Mouse (Mus musculus) intestine, embryonic 14.5 days (tissue): ENCODE measurements at regions not wholly inside any gene's neighbourhood (a gene's known extent, or its start where the extent isn't known, plus 50 kb on each side); places are given as distances from the start of the nearest gene placed in this dataset.

ENCODE experiments used
- ATAC-seq: fragments of 200-750 bp; cut with Nextera tagmentation; replicated peaks from 2 replicates; pipeline ENCODE4 v1.8.0; 2017; ENCODE audit warnings: low read depth, moderate number of reproducible peaks, moderate TSS enrichment, moderate library complexity; ENCODE audit not compliant: low FRiP score, low TSS enrichment
- DNase-seq: peaks from one replicate; pipeline ENCODE4 v3.0.0-alpha.2; 2018; ENCODE audit warnings: low spot score
- H3K27ac ChIP-seq: fragments of 300-500 bp; sonication (generic); 2 replicates; pipeline ENCODE4 v1.5.1; 2014; ENCODE audit warnings: low read depth, mild to moderate bottlenecking, control low read depth
- H3K27me3 ChIP-seq: fragments of 300-500 bp; sonication (generic); replicated peaks from 2 replicates; pipeline ENCODE4 v1.6.1; 2014; ENCODE audit warnings: low read length, control low read depth; ENCODE audit not compliant: control insufficient read depth, insufficient read depth
- H3K36me3 ChIP-seq: fragments of 300-500 bp; sonication (generic); 2 replicates; pipeline ENCODE4 v1.6.1; 2014; ENCODE audit warnings: low read length, control low read depth; ENCODE audit not compliant: control insufficient read depth, insufficient read depth
- H3K4me1 ChIP-seq: fragments of 300-500 bp; sonication (generic); replicated peaks from 2 replicates; pipeline ENCODE4 v1.6.1; 2014; ENCODE audit warnings: low read length, control low read depth, mixed read lengths; ENCODE audit not compliant: control insufficient read depth, insufficient read depth
- H3K4me2 ChIP-seq: fragments of 300-500 bp; sonication (generic); 2 replicates; pipeline ENCODE4 v1.6.1; 2014; ENCODE audit warnings: low read length
- H3K4me3 ChIP-seq: fragments of 300-500 bp; sonication (generic); 2 replicates; pipeline ENCODE4 v1.5.1; 2014; ENCODE audit warnings: low read depth, low read length, control low read depth, mixed read lengths
- H3K9ac ChIP-seq: fragments of 300-500 bp; sonication (generic); 2 replicates; pipeline ENCODE4 v1.6.1; 2014; ENCODE audit warnings: mild to moderate bottlenecking, low read length
- H3K9me3 ChIP-seq: fragments of 300-500 bp; sonication (generic); 2 replicates; pipeline ENCODE4 v1.6.1; 2016; ENCODE audit warnings: low read length, control low read depth; ENCODE audit not compliant: control insufficient read depth
- WGBS: fragments of 180-500 bp; shearing (Covaris S2); extraction: QIAGEN DNeasy Blood & Tissue Kit; methylation state at CpG from one replicate; pipeline ENCODE4 v1.1.7; 2014; 5-methylcytosine and 5-hydroxymethylcytosine counted together

DNA sequence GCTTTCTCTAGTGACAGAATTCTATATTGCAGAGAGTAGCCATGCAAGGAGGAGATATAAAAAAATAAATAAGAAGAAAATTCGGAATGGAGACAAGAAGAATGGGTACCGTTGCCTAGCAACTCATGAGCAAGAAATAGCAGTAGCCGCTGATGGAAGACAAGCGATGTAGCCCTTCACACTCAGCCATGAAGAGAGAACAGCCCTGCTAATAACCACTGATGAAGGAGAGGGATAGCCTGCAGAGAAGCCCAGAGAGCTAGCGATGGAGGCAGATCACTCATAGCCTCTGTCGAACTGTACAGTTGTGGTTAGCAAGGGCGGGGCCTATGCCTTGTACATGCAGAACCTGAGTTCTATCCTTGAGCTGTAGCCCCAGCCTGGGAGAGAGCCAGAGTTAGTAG lies 118.4 kb upstream of the S1pr3 start:
- 81% methylated on average over 7 of the region's 7 CpGs for WGBS
- H3K36me3 ChIP-seq = no peaks in the 10 kb centered on the region
- no peak overlapping the region for H3K4me3 ChIP-seq
- no peak overlapping the region for H3K4me2 ChIP-seq
- no peaks in the 10 kb centered on the region for H3K9me3 ChIP-seq
- H3K27me3 ChIP-seq = no peaks in the 10 kb centered on the region
- no peak for ATAC-seq
- no peak overlapping the region for H3K27ac ChIP-seq
- H3K9ac ChIP-seq = no peak overlapping the region
- no peak for DNase-seq
- no peaks in the 10 kb centered on the region for H3K4me1 ChIP-seq

DNA sequence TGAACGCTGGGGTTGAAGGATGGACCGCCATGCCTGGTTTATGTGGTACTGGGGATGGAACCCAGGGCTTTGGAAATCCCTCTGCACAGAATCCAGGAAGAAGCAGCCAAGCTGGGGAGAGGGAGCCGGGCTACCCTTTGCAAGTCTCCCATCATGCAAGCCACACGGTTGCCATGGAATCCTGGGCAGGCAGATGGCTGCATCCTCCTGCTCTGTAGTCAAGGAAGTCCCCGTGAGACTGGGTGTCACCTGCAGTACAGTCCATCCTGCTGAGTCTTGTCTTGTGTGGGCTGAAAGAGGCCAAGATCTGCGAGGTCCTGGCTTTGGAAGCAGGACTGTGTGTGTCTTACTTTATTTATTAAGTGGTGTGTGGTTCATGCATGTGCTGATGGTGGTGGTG lies 117.5 kb upstream of the S1pr3 start:
- Histone ChIP-seq H3K4me1 (peaks cover 1% of the 10 kb centered on the region), H3K4me2 (no peak overlapping the region), H3K4me3 (no peak overlapping the region), H3K9me3 (no peaks in the 10 kb centered on the region), H3K27me3 (no peaks in the 10 kb centered on the region), H3K27ac (no peak overlapping the region), H3K9ac (no peak overlapping the region), H3K36me3 (no peaks in the 10 kb centered on the region)
- ATAC-seq (no peak), DNase-seq (no peak)
- 77% methylated on average over 6 of the region's 6 CpGs for WGBS

DNA sequence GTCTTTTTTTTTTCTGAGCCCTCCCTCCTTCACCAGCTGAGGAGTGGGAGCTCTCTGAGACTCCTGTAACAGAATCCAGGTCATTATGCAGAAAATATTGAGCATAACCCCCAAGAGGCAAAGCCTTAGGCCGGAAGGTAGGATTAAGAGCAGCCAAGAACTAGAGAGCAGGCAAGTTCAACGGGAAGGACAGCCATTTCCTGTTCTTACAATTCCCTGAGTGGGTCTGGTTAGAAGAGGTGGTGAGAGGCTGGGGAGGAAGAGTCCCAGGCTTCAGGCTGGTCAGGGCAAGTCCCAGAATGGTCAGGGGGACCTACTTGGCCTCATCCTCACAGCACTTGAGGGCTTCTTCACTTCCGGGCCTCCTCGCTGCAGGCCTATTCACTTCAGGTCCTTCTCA lies 115.4 kb upstream of the S1pr3 start:
- DNase-seq (no peak), ATAC-seq (no peak)
- H3K9me3 ChIP-seq = no peaks in the 10 kb centered on the region
- H3K27me3 ChIP-seq = no peaks in the 10 kb centered on the region
- WGBS = 69% methylated on average over 4 of the region's 4 CpGs
- no peak overlapping the region for H3K9ac ChIP-seq
- H3K36me3 ChIP-seq = no peaks in the 10 kb centered on the region
- no peak overlapping the region for H3K4me2 ChIP-seq
- H3K4me1 ChIP-seq = peaks cover 11% of the 10 kb centered on the region
- H3K27ac ChIP-seq = no peak overlapping the region
- H3K4me3 ChIP-seq = no peak overlapping the region

DNA sequence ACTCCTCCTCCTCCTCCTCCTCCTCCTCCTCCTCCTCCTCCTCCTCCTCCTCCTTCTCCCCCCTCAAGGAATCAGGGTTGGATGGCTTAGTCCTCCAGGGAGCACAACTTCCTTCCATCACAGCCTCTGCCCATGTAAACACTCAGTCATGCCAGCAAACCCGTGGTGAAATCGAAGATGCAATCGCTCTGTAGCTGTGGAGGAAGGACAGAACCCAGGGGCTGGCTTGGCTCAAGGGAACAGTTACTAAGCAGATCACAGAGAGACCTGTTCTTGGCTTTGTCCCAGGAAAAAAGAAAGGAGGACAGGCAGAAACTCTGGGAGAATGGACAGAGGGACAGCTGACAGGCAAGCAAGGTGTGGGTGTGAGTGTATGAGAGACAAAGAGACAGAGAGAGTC lies 112.6 kb upstream of the S1pr3 start:
- Histone ChIP-seq H3K4me2 (no peak overlapping the region), H3K9ac (no peak overlapping the region), H3K9me3 (no peaks in the 10 kb centered on the region), H3K27ac (no peak overlapping the region), H3K27me3 (no peaks in the 10 kb centered on the region), H3K4me3 (no peak overlapping the region), H3K36me3 (no peaks in the 10 kb centered on the region), H3K4me1 (peaks cover 11% of the 10 kb centered on the region)
- DNase-seq (no peak), ATAC-seq (peak; percentile 40; the same call in 1 of the 2 replicates)
- 32% methylated on average over 3 of the region's 3 CpGs for WGBS

DNA sequence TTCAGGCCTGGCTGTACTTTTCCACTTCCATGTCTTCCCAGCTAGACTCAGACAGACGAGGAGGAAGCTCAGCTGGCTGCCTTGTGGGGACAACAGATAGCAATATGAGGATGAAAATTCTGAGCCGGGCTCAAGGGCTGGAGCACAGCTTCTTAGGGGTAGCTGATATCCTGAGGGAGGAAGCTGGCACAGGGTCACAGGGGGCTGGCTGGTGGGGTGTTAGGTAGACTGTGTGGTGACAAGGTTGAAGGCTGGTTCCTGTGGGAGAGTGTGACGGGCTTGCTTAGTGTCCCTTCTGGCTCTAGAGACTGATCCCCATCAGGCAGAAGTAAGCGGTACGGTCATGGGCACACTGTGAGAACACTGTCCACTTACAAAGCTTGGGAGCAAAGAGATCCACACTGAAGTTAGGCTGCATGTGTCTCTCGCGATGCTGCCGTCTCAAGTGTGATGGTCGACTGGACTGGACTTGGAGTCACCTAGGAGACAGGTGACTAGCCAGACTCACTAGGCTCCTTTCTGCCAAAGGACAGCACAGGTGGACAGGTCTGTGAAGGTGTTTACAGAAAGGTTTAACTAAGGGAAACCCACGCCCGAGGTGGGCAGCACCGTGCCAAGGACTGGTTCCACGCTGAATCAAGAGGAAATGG lies 111.1 kb upstream of the S1pr3 start:
- Histone ChIP-seq H3K27ac (no peak overlapping the region), H3K4me1 (peaks cover 11% of the 10 kb centered on the region), H3K27me3 (no peaks in the 10 kb centered on the region), H3K36me3 (no peaks in the 10 kb centered on the region), H3K4me2 (no peak overlapping the region), H3K4me3 (no peak overlapping the region), H3K9me3 (no peaks in the 10 kb centered on the region), H3K9ac (no peak overlapping the region)
- DNase-seq (no peak), ATAC-seq (no peak)
- WGBS = 91% methylated on average over 13 of the region's 13 CpGs

DNA sequence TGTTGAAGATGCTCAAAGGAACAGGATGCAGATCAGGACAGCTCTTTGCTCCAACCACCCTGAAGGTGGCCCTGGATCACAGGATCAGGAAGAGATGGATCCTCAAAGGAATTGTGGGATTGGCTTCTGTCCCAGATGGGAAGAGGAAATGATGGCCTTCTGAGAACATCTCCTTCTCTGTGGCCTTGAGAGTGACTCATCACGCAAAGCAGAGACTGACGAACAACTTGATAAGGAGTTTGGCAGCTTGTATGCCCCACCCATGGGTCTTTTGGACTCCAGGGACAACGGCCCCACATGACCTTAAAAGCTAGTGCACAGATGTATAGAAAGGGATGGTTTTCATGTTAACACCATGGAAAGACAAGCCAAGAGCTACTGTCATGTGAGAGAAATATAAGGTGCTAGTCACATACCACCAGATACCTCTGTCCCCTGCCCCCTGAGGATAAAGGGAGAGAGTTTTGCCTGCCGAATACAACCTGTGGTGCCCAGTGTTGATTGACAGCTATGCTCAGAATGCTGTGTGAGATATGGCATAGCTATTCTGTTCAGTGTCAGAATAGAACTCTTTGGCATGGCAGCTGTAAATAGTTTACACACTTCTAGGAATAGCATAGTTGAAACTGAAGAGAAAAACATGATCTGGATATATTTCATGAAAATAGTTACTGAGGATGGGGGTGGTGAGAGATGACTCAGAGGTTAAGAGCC lies 109.2 kb upstream of the S1pr3 start:
- no peak for DNase-seq
- no peak overlapping the region for H3K9ac ChIP-seq
- H3K36me3 ChIP-seq = no peaks in the 10 kb centered on the region
- H3K4me1 ChIP-seq = peaks cover 11% of the 10 kb centered on the region
- no peak for ATAC-seq
- H3K4me2 ChIP-seq = no peak overlapping the region
- no peak overlapping the region for H3K27ac ChIP-seq
- no peak overlapping the region for H3K4me3 ChIP-seq
- H3K27me3 ChIP-seq = no peaks in the 10 kb centered on the region
- no peaks in the 10 kb centered on the region for H3K9me3 ChIP-seq
- 80% methylated on average over 4 of the region's 4 CpGs for WGBS

DNA sequence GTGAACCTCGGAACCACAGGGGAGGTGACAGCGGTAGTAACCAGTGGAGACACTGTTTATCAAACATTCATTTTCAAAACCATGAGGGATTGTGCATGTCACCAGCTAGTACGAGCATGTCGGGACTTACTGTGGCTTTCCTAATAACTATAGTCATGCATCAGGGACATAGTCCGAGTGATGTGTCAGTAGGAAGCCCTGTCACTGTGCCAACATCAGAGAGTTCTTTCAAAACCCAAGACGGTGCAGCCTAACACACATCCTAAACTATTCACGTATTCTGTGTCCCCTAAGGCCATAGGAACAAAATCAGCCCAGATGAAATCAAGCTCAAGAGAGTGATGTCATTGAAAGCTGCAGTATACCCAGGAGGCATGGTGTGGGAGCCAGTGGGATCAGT lies 107.0 kb upstream of the S1pr3 start:
- Histone ChIP-seq H3K27me3 (no peaks in the 10 kb centered on the region), H3K4me1 (peaks cover 8% of the 10 kb centered on the region; the same call in 1 of the 2 replicates), H3K9me3 (no peaks in the 10 kb centered on the region), H3K36me3 (no peaks in the 10 kb centered on the region), H3K4me3 (no peak overlapping the region), H3K9ac (no peak overlapping the region), H3K4me2 (no peak overlapping the region), H3K27ac (no peak overlapping the region)
- ATAC-seq = no peak
- DNase-seq = no peak
- 90% methylated on average over 7 of the region's 7 CpGs for WGBS

DNA sequence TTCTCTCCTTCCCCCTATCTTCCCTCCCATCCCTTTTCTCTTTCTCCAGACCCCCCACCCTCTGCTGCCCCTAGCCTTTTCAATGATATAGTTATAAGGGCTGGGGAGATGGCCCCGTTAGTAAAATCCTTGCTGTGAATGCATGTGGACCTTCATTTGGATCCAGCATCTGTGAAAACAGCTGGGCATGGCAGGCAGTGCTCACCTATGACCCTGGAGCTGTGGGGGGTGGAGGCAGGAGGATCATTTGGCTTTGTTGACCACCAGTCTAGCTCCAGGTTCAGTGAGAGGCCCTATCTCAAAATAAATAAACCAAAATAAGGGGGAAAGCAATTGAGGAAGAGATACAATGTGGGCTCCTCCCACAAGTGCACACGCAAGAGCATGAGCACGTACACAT lies 105.3 kb upstream of the S1pr3 start:
- H3K27me3 ChIP-seq = no peaks in the 10 kb centered on the region
- no peak overlapping the region for H3K9ac ChIP-seq
- H3K27ac ChIP-seq = no peak overlapping the region
- no peak overlapping the region for H3K4me2 ChIP-seq
- no peak overlapping the region for H3K4me3 ChIP-seq
- 0 out of 2 replicates have a peak, but pooled peaks cover 4% of the 10 kb centered on the region for H3K4me1 ChIP-seq
- DNase-seq (no peak), ATAC-seq (no peak)
- H3K9me3 ChIP-seq = no peaks in the 10 kb centered on the region
- WGBS = 82% methylated on average over 3 of the region's 3 CpGs
- H3K36me3 ChIP-seq = no peaks in the 10 kb centered on the region

DNA sequence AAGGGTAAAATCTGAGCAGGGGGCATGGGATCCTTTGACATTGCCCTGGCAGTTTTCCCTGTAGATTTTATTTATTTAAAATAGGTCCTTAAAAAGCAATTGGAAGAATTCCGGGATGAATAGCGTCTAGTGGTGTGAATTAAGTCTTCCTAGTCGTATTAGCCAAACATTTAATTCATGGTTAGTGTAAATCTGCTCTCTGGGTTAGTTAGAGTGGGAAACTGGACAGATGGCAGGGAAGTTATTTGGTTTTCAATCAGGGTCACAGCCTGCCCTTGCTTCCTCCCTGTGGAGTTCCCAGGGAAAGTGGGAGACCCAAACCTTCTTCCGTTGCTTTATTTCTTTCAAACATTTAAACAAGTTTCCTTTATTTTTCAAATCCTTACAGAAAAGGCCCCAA lies 103.8 kb upstream of the S1pr3 start:
- Histone ChIP-seq H3K9ac (no peak overlapping the region), H3K27ac (peak overlapping the region; percentile 24; the same call in 1 of the 2 replicates), H3K4me3 (no peak overlapping the region), H3K4me2 (no peak overlapping the region), H3K4me1 (0 out of 2 replicates have a peak, but pooled peaks cover 4% of the 10 kb centered on the region), H3K27me3 (no peaks in the 10 kb centered on the region), H3K36me3 (no peaks in the 10 kb centered on the region), H3K9me3 (no peaks in the 10 kb centered on the region)
- DNase-seq (no peak), ATAC-seq (no peak)
- 30% methylated on average over 4 of the region's 4 CpGs for WGBS
